Mouse (Mus musculus) c-Kit-positive CD71-positive TER-119-negative erythroid progenitor cells, embryonic 14.5 days (primary cell): ENCODE data around the gene Ubxn1.
"Not testable (repeated sequence)": the region's sequence is repeated elsewhere in the genome, so short reads cannot be mapped to it uniquely, and the experiment has no call there.

ENCODE experiments used
- DNase-seq: peaks from one replicate; pipeline ENCODE4 v3.0.0-alpha.2; 2013; ENCODE audit warnings: low read depth

Ubxn1 gene

GRCm38 (mm10) chr19:8871267-8872186 lies at the start of gene Ubxn1:
Gene Ubxn1, plus strand, starts transcription at chr19:8871496.
- DNase-seq: peak; percentile 97

DNA sequence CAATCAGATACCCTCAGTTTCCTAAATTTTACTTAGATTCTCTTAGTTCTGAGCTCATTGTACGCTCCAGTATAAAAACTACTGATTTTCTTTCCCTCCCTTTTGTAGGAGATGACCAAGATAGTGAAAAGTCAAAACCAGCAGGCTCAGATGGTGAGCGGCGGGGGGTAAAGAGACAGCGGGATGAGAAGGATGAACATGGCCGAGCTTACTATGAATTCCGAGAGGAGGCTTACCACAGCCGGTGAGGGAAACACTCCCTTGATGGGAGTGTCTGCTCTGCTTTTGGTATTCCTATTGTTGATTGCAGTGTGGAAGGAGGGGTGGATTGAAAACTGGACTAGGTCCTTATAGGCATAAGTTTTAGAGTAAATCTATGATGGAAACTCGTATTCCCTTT lies 48.6 kb upstream of the Ubxn1 start:
- no peak for DNase-seq

DNA sequence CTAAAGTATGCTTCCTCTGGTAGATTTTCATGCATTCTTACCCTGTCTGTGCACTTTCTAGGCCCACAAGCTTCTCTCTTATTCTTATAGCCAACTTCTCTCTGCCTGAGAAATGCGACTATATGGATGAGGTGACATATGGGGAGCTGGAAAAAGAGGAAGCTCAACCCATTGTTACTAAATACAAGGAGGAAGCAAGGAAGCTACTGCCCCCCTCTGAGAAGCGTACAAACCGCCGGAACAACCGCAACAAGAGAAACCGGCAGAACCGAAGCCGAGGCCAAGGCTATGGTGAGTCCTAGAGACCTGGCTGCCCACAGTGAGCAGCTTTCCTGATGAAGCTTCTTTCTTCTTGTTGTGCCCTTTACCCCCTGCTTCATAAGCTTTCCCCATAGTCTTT lies 41.6 kb upstream of the Ubxn1 start, which contains the start of gene AC129217.1:
Gene AC129217.1, plus strand, starts transcription at position 114 of the 400 bp plus-strand sequence.
- no peak for DNase-seq

DNA sequence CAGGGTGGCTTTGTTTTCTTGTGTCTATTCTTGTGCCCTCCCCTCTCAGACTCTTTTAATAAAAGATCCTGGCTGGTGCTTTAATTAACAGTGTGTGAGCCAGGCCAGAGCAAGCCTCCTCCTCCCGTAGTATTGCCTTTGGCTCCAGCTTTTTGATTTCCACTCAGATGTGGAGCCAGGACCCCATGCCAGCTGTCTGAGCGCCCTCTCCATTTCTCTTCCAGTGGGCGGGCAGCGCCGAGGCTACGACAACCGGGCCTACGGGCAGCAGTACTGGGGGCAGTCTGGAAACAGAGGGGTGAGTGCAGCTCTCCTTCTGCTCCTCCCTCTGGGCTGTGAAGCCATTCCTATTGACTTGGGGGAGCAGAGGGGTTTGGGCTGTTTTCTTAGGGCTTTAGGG lies 40.6 kb upstream of the Ubxn1 start:
- no peak for DNase-seq

GRCm38 (mm10) chr19:8831262-8831661 lies 40.0 kb upstream of the Ubxn1 start:
- no peak for DNase-seq

- DNase-seq: no peak
These were observed 38.3 kb upstream of the Ubxn1 start for GRCm38 (mm10) chr19:8832971-8833370.

GRCm38 (mm10) chr19:8836327-8836726 lies 35.0 kb upstream of the Ubxn1 start:
- not testable (repeated sequence) for DNase-seq

- peak; percentile 71 for DNase-seq
These were observed 34.0 kb upstream of the Ubxn1 start, which contains the start of gene Bscl2 for GRCm38 (mm10) chr19:8837251-8837791. Gene Bscl2, plus strand, starts transcription at chr19:8837467.

DNA sequence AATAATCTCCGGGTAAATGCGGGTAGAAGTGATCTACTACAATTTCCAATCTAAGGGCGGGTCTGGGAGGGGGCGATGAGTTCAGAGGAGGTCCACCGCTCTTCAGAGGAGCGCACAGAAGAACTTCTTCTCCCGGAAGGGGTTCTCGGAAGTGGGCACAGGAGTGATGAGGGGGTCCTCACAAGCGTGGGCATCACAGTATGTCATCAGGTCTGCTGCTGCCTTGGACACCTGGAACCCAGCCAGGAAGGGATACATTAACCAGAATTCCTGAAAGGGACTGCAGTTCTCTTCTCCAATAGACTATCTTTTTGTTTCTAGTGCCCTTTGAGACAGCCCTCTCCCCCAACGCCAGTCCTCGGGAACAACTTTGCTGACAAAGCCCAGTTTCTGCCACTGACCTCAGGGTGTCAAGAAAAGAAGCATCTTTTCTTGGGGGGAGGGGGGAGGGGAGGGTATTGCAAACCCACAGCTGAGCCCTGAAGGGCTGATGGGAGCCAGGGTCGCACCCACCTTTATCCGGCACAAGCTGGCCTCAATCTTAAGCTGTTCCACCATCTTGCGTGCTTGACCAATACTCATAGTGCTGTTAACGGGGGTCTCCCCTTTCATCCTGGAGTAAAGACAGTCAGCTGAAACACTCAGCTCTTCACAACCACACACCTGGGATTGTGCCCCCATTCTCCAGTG lies 33.1 kb upstream of the Ubxn1 start:
- DNase-seq: no peak

DNA sequence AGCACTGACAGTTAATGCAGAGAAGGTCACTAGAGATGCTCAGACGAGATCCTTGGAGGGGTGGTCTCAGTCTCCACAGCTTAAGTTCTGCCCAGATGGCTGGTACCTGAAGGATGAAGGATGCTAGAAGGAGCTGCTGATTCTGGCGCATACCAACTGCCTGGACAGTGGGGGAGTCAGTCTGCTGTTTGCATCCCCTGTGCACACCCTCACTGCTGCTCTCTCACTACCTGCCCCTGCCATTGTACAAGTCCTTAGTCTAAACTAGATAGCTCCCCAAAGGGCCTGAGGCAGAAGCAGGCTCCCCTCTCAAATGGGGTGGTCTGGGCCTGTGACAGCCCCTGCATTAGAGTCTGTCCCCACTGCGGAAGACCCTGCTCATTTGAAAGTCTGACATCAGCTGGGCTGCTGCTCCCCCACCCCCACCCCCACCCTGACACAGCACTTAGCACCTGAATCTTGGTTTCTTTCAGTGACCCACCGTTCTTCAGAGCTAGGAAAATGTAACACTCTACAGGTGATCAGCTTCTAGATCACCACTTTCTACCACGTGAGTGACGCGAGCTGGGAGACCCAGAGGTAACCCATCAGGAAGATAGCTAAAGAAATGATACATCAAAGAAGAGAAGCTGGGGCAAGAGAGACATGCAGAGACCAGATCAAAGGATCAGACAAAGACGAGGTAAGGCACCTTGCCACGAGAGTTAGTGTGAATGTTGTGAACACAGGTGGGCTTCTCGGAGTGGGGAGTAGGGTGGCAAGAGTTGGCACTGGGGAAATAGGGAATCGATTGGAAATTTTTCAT lies 32.0 kb upstream of the Ubxn1 start, which contains the start of gene Gng3:
Gene Gng3, minus strand, starts transcription at position 92 of the 805 bp plus-strand sequence.
- no peak for DNase-seq

GRCm38 (mm10) chr19:8839908-8840791 lies 31.1 kb upstream of the Ubxn1 start:
- DNase-seq: peak; percentile 67

- no peak for DNase-seq
These were observed 30.3 kb upstream of the Ubxn1 start for GRCm38 (mm10) chr19:8841012-8841411.

GRCm38 (mm10) chr19:8842961-8843360 lies 28.3 kb upstream of the Ubxn1 start:
- DNase-seq: no peak

- peak; percentile 78 for DNase-seq
These were observed 26.7 kb upstream of the Ubxn1 start for GRCm38 (mm10) chr19:8844371-8845129.

GRCm38 (mm10) chr19:8848356-8848755 lies 22.9 kb upstream of the Ubxn1 start:
- no peak for DNase-seq

DNA sequence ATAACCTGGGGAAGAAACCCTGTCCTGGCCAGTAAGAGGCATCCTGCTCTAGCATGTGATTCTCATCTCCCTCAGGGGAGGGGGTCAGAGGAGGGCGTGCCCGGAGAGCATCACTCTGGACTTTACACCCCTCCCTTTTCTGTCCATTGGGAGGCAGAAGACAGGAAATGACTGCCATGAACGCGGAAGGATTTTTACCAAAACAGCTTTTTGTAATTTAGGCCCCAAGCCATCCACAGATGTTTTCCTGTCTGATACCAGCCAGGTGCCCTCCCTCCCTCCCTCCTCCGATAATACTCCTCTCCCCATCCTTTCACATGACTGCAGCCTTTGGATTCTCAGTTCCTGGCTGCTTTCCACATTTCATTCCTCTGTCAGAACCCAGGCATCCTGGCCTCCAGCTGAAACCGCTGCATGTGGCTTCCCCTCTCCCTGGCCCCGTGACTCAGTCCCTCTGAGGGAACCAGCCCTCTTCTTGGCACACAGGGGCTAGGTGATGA lies 20.8 kb upstream of the Ubxn1 start, which contains the start of gene Lrrn4cl:
Gene Lrrn4cl, plus strand, starts transcription at position 367 of the 500 bp plus-strand sequence.
- DNase-seq: no peak

GRCm38 (mm10) chr19:8851639-8852038 lies 19.7 kb upstream of the Ubxn1 start:
- no peak for DNase-seq

DNA sequence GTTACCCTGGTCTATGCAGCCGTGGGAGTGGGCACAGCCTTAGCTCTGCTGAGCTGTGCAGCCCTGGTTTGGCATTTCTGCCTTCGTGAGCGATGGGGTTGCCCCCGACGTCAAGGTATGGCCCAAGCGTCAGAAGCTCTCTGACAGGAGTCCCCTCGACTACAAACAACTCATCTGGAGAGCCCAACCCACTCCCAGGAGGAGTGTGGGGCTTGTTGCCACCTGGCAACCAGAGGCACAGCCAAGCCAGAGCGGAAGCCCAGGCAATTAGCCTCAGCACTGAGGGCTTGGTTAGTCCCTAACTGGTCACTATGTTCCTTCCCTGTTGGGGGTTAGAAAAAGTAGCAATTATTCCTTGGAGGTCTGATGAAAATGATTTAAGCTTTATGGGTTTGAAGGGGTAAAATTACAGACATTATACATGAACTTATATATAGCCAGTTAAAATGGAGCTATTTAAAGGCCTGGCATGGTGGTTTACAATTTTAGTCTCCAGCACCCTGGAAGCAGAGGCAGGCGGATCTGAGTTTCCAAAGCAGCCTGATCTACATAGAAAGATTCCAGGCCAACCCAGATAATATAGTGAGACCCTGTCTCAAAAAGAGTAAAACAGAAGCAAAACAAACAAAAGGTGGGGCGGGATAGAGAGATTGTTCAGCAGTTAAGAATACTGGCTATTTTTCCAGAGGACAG lies 18.9 kb upstream of the Ubxn1 start:
- DNase-seq: no peak

- DNase-seq: no peak
These were observed 18.2 kb upstream of the Ubxn1 start for GRCm38 (mm10) chr19:8853117-8853516.
